22 mouse cellular contexts compared by ENCODE assay signal in the genomic region with DNA sequence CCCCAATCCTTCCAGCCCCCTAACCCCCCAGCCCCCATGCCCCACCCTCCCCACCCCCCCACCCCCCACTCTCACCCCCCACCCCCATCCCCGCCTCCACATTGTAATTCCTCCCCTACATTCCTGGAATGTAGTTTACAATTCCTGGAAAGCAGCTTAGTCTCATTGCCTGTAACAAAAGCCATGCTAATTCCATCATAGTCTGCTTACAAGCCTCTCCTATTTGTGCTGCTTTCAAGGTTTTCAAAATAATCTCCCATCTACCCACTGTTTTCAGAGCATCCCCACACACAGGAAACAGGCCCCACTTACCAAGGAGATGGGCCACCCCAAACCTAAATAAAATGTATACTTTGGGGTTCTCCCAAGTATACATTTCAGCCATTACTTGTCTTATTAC.
A peak's percentile ranks its signal among the peaks of the same experiment; 100 is the strongest.
DNase-seq lines count a peak whose midpoint lies in the region; TF ChIP-seq lines count a peak whose summit lies in the region.
"Had no signal": no experiment of that assay in that cellular context is flagged by ENCODE, and none has a peak within 500 bp of the region (broad histone marks: within the 10 kb centered on the region; RNA-seq: fewer than 3 reads in every experiment).

No protein-coding gene starts in this region.

- peaks cover 5 to 6% of the 10 kb centered on the region in 2 experiments; a peak in 1 of 4 replicates for H3K4me1 ChIP-seq in ES-E14 (ENCODE audit: control insufficient read depth in 2 of 2, insufficient read depth in 2 of 2, low read length in 2 of 2, poor library complexity in 1 of 2)

- no peak overlapping the region for H3K9ac ChIP-seq in ES-E14 (ENCODE audit: insufficient read depth, low read depth, low read length, poor library complexity, severe bottlenecking)

- DNase-seq in ES-CJ7 (ENCODE audit: low read depth, low spot score) (peak; percentile 76), ES-E14 (ENCODE audit: low read depth, low spot score) (no peak), R1 (ENCODE audit: low read depth, low spot score) (peak; percentile 66), ZHBTc4 (ENCODE audit: low read depth, low spot score) (peak; percentile 22)
- DNase-seq in right cerebral cortex, adult 2 months (ENCODE audit: low spot score in 2 of 2) = no peak
- no peak for DNase-seq in right cerebral cortex, adult 18-20 months
- no peak for DNase-seq in kidney, adult 11 months
- DNase-seq in heart, adult 8-10 months (ENCODE audit: low spot score) = no peak
- DNase-seq: adrenal gland, adult 2 months; adrenal gland, adult 8-10 months; adrenal gland, postnatal 10 days; adrenal gland, postnatal 14 days; adrenal gland, postnatal 25 days; adrenal gland, postnatal 36 days; B cell, adult 2 months; cerebellum, adult 11 months; cerebellum, adult 11-12 months; cerebellum, adult 18-20 months; cerebellum, adult 2 months; cerebellum, adult 8-10 months; cerebellum, adult 9-10 months had no signal

- 0 out of 2 replicates have a peak, but pooled peaks cover 2% of the 10 kb centered on the region for H3K36me3 ChIP-seq in ES-E14 (ENCODE audit: control insufficient read depth, insufficient read depth, low read length, poor library complexity, severe bottlenecking)
- H3K36me3 ChIP-seq: G1E had no signal

- H3K9me3 ChIP-seq in ES-E14 (ENCODE audit: control insufficient read depth, insufficient read depth, low read depth, low read length) = no peaks in the 10 kb centered on the region
- H3K9me3 ChIP-seq: G1E had no signal

- in situ Hi-C loops in ES-E14 (cut with MboI; ENCODE audit: low sequenced_read_pairs in 2 of 2, unreplicated experiment in 2 of 2) = no loop called here

- H3K27ac ChIP-seq in ES-E14 (ENCODE audit: insufficient read depth, low read depth, low read length, poor library complexity, severe bottlenecking) = peak overlapping the region; percentile 18; the same call in 1 of the 2 replicates

- no peak overlapping the region for H3K4me3 ChIP-seq in ES-E14 (ENCODE audit: insufficient read depth in 1 of 2, low read depth in 1 of 2, low read length in 2 of 2, poor library complexity in 1 of 2, severe bottlenecking in 1 of 2)

TF ChIP-seq in ES-E14, 5 proteins besides CTCF, POLR2A, EP300 and RAD21:
- no peak for TF ChIP-seq MAFK (IDR thresholded peaks at IDR 0.05; ENCODE audit: insufficient read depth, low read depth, low read length)

Comparison
In these comparisons a context has a peak if more than half of its experiments do, and no peak if none do; other contexts are left out.
1. DNase-seq: peak in ES-CJ7 (single experiment), R1 (single experiment) and ZHBTc4 (single experiment); none in ES-E14 (single experiment), right cerebral cortex, adult 2 months (0 of 2), right cerebral cortex, adult 18-20 months (single experiment), kidney, adult 11 months (single experiment) and heart, adult 8-10 months (single experiment).